Mouse (Mus musculus): Measurements from ENCODE around the gene Pla2g6.

Gene Pla2g6

DNA sequence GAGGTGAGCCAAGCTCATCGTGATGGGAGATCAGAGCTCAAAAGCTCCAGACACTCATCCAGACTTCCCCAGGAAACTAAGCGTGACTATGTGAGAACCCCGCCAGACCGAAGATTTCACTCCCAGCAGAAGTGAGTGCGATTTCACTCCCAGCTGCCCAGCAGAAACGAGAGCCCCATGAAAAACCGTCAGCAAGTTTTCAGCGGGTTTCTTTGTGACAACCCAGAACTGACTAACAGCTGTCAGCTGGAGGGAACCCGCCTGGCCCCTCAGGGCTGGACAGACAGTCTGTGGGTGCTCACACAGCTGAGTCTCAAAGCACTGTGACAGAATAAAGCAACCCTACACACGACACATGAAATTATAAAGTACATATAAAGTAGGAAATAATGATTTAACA, 50.5 kb downstream of the Pla2g6 start:
- DNase-seq (ENCODE audit: low read depth, low spot score) = peak; percentile 11

DNA sequence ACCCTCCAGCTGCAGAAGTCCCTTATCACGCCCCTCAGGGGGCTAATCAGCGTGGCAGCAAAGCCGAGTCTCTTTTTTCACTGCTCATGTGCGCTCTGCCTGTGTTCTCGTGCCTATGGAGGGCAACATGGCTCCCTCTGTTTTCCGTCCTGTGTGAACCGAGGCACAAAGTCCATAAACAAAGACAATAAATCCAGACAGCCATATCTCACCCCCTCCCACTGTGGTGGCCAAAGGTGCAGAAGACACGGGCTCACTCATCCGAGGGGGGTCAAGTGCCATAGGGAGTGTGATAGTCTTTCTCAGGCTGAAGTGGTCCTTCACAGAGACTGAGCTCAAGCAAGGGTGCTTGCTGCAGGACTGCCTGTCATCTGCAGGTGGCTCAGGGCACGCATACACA, 55.2 kb downstream of the Pla2g6 start:
- no peak for DNase-seq (ENCODE audit: low read depth, low spot score)

DNA sequence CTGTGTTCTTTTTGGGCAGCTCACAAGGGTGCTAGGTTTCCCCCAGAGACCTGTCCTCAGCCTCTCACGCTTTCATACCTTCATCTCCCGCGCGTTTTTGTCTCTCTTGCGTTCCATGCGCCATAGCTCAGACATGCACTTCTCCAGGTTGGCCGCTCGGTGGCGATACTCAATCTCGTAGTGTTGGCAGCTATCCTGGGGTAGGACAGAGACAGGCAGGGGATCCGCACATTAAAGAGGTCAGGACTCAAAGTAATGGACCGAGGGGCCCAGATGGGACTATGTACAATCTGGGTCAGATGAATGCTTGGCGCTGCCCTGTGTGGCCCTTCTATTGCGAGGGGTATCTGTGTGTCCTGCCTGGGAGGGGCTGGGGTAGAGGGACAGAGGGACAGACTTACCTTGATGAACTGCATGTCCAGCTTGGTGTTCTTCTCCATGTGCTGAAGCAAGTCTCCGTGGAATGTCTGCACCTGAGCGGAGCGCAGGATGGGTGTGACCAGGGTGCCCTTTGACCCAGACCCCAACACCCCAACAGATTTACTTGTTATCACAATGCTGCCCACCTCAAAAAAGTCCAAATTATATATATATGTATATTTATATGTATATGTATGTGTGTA, 57.0 kb downstream of the Pla2g6 start:
- peak; percentile 62 for DNase-seq (ENCODE audit: low read depth, low spot score)

DNA sequence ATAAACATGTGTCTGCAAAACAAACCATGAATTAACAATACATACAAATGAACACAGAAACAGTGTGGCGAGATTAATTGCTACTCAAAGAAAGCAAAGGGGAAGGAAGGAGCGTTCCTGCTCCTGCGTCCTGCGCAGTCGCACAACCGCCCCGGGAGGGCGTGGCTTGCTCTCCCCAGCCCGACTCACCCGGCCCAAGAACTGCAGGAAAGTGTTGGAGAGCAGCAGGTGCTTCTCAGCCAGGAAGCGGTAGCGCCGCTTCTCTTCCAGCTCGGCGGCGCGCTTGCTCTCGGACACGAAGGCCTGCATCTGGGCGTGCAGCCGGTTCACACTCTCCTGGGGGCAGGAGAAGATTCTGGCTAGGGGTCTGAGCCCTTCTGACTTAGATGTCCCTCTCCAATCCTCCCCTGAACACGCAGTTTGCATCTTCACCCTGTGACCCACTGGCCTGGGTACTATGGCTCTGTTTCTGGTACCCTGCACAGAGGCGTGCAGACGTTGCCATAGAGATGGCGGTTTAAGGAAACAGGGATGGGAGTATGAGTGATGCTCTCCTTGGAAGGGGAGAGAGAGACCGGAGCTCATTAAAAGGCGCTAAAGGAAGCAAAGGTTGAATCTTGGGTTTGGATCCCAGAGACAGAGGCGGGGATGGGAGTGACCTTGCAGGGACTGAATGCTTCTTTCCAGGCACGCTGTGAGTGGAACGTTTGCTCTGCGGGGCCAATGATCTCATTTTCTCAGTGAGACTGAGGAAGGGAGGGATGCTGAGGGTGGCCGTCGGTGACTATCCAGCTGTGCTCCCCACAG, 57.7 kb downstream of the Pla2g6 start:
- DNase-seq (ENCODE audit: low read depth, low spot score) = peak; percentile 74

DNA sequence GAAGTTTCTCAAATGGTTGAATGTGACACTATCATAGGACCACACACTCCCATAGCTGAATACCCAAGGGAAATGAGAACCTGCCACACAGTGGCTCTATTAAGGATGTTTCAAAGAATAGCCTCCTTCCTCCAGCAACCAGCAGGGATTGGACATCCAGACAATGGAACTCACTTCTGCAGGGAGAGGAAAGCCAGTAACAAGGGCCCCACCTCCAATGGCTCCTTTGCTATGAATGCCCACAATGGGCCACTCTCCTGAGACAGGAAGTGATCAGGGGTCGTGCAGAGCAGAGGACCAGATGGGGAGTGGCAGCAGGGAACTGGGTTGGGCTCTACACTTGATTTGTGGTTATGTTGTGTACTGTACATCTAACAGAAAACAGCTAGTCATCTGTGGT, 59.7 kb downstream of the Pla2g6 start:
- DNase-seq (ENCODE audit: low read depth, low spot score) = no peak

DNA sequence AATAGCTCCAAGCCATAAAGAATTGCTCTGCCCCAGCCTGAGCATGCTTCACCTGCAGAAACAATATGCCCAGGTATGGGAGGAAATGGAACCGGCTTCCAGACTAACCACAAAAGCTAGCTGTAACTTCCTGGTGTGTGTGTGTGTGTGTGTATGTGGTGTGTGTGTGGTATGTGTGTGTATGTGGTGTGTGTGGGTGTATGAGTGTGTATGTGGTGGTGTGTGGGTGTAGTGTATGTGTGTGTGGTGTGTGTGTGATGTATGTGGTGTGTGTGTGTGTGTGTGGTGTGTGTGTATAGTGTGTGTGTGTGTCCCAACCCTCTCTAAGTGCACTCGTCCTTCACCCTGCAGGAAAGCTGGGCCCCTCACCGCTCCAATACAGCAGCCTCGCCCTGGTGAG, 62.8 kb downstream of the Pla2g6 start:
- DNase-seq (ENCODE audit: low read depth, low spot score) = no peak

DNA sequence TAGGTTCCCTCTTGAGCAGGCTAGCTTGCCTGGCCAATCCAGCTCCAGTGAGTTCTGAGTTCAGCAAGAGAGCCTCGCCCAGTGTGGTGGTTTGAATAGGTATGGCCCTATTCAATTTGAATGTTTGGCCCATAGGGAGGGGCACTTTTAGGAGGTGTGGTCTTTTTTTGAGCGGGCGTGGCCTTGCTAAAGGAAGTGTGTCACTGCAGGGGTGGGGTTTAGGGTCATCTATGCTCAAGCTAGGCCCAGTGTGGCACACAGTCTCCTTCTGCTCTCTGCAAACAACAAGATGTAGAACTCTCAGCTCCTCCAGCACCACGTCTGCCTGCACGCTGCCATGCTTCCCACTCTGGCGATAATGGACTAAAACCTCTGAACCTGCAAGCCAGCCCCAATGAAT, 64.5 kb downstream of the Pla2g6 start:
- DNase-seq (ENCODE audit: low read depth, low spot score) = no peak

DNA sequence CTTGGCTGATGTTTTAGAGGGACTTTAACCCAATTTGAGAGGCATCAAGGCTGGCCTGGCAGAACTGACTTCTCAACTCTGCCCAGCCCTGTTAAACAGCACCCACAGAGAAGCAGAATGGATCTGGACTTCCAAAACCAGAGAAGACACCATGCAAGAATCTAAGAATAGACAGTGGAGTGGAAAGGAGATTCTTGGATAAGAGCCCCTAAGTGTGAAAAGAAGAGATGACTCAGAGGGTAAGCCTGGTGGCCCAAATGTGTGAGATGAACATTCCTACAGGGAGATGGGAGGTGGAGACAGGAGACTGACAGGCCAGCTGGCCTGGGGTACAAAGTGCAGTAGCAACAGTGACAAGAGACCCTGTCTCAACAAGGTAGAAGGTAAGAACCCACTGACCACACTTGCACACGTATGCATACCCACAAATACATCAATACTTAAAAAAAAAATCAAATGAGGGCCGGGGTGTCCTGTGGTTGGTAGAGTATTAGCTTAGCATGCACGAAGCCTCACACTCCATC, 65.3 kb downstream of the Pla2g6 start:
- DNase-seq (ENCODE audit: low read depth, low spot score) = peak; percentile 39

DNA sequence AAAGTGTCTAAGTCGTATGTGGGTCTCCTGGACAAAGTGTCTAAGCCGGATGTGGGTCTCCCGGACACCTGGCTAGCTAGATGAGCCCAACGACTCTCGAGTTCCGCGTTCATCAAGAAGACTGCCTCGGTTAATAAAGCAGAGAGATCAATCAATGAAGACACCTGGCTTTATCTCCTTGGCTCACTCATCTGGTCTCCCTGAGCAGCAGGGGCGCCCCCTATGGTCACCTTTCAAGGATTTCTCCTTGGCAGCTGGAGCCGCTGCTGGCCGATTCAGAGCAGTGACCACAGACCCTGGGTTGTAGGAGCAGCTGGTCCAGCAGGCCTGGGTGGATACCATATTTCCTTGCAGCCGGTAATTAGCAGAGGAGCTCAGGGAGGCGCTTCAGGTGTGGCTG, 65.8 kb downstream of the Pla2g6 start:
- peak; percentile 35 for DNase-seq (ENCODE audit: low read depth, low spot score)

DNA sequence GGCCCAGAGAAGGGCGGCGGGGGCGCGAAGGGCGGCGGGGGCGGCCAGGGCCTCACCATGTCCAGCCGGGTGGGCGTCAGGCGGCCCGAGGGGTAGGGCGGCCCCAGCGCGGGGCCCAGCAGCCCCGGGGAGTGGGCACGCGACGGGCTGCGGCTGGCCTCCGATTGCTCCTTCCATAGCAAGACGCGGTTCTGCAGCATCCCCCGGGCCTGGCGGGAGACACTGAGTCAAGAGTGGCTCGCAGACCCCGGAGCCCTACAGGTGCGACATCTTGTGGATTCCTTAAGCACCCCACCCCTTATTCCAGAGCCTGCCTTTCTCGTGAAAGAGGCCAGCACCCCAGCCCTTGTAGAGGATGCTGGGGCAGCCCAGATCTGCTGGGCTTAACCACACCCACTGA, 66.4 kb downstream of the Pla2g6 start:
- no peak for DNase-seq (ENCODE audit: low read depth, low spot score)

DNA sequence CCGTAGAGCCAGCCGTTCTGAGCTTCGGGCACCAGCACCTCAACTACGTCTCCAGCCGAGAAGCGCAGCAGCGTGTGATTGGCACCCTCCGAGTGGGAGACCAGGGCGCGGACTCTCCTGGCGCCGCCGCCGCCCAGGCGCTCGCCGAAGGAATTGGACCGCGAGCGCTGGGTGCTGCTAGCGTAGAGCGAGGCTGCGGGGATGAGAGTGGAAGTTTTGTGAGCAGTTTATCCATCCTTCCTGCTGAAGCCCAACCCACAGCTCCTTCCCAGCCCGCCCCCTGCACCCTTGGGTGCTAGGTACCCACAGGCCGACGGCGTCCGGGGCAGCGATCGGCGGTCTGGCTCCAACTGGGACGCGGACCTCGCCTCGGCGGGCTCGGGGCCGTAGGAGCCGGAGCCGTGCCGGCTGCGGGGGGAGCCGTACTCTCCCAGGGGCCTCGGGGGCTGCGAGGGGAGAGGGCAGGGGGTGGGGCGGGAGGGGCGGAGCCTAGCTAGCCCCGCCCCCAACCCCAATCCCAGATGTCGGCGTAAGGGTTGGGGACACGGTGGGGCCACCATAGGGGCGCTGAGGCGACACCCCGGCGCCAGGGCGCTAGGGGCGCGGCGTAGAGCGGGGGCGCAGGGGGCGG, 67.0 kb downstream of the Pla2g6 start:
- DNase-seq (ENCODE audit: low read depth, low spot score) = peak; percentile 75

DNA sequence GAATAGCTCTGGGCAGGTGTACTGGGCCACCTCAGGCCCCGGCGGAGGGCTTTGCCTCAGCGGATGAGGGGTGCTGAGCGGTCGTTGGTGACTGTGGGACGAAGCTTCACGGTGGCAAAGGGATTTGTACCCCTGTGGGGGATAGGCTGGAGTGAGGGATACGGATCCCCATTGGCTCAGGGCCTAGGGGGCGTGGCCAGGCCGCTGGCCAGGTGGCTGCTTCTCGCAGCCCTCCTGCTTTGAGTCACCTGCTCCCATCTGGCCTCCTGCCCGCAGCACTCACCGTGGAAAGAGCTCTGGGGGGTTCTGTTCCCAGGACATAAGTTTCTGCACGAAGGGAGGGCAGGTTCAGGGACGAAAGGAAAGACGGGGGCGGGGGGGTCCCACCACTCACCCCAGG, 69.7 kb downstream of the Pla2g6 start:
- no peak for DNase-seq (ENCODE audit: low read depth, low spot score)

DNA sequence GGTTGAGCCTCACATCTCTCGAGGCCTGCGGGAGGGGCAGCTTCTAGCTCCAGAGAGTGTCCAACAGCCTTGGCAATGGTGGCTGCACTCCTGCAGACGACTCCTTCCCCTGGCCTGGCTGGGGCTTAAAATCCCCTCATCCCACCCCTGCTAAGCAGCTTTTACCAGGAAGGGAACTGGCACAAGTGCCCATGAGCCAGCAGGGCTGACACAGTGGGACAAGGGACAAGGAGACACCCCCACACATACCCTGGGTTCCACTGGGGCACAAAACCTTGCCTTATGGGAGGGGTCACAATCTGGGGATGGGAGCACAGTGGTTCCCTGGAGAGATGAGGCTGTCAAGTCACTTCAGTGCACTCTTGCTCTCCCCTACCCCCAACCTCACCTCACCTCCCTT, 73.5 kb downstream of the Pla2g6 start, which contains the start of gene Slc16a8:
Gene Slc16a8 (minus strand): TSS at position 101 of the 400 bp plus-strand sequence.
- no peak for DNase-seq (ENCODE audit: low read depth, low spot score)

DNA sequence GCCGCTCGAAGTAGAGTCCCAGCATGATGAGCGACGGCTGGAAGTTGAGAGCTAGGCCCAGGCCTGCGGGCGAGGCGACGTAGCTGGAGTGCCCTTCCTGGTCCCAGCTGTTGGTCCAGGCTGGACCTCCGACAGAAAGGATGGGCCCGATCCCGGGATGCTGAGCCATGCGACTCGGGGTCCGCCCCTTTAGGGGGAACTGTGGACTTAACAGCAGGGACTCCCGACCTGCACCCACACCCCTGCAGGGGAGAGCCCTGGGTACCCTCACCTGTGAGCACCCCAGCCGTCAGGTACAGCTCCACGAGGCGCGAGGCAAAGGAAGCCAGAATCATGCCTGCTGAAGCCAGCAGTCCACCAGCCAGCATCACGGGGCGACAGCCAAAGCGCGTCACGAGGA, 75.6 kb downstream of the Pla2g6 start:
- DNase-seq (ENCODE audit: low read depth, low spot score) = no peak

DNA sequence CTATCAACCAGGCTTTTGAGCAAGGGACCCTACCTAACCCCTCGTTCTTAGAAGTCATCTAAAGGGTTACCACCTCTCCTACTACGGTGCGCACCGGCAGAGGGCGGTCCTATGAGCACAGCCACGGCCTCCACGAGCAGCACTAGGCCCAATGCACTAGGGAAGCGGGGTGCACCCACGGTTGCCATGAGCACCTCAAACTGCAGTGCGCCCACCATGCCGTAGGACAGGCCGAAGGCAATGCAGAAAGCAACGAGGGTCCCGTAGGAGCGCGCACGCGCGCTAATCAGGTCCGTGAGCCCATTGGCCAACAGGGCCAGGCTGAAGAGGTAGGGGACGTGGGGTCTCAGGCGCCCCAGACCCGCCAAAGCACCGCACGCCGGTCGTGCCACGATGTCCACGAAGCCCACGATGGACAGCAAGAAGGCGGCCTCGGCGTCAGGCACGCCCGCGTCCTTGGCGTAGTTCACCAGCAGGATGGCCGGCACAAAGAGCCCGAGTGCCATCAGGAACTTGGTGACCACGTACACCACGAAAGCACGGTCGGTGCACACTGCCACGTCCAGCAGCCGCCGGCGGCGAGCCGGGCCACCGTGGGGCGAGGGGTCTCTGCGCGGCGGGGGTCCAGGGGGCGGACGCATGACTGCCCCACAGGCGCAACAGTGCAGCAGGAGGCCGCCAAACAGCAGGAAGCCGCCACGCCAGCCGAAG, 76.3 kb downstream of the Pla2g6 start:
- peak; percentile 59 for DNase-seq (ENCODE audit: low read depth, low spot score)

DNA sequence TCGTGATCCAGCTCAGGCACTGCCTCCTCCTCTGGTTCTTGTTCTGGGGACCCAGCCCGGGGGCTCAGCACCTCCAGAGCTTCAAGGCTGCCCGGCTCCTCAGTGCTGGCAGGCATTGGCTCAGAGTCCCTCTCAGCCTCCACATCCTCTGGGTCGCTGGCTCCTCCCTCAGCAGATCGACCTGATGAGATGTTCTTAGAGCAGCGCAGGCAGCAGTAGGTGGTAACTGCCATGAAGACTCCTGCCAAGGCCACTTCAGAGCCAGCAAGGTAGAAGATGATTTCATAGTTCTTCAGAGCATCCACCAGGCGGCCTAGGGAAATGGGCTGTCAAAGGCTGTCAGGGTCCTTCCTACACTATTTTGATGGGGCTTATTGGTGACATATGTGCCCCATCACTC, 77.0 kb downstream of the Pla2g6 start:
- DNase-seq (ENCODE audit: low read depth, low spot score) = peak; percentile 74

DNA sequence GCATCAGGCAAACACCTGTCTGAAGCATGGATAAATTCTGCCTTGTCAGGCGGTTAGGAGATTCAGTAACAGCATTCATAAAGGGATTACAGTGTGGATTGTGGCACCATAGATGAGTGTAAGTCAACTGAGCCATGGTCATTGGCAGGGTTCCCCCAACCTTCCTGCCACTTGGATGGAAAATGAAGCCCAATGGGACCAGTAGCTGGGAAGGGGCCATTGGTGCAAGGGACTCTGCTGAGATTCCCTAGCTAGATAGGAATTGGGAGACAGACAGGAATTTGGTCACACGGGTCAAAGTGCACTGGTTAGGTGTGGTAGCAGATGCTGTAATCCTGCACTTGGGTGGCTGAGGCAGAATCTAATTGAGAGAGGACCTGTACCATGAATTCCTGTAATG, 78.0 kb downstream of the Pla2g6 start:
- no peak for DNase-seq (ENCODE audit: low read depth, low spot score)

DNA sequence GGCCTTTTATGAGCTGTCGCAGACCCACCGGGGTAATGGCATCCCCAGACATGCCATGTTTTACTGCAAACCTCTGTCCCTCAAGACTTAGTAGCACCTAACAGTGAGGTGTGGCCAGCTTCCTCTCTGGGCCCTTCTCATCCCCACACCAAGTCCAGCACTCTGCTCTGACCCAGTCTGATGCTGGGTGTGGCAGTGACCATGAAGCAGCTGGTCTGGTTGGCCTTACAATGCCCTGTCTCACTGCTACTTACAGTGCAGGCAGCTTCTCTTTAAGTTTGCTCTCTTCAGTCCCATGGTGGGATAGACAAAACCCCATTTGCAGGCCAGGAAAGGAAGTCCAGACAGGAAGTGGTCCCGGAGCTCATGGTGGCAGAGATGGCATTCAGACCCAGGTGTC, 82.9 kb downstream of the Pla2g6 start:
- no peak for DNase-seq (ENCODE audit: low read depth, low spot score)

DNA sequence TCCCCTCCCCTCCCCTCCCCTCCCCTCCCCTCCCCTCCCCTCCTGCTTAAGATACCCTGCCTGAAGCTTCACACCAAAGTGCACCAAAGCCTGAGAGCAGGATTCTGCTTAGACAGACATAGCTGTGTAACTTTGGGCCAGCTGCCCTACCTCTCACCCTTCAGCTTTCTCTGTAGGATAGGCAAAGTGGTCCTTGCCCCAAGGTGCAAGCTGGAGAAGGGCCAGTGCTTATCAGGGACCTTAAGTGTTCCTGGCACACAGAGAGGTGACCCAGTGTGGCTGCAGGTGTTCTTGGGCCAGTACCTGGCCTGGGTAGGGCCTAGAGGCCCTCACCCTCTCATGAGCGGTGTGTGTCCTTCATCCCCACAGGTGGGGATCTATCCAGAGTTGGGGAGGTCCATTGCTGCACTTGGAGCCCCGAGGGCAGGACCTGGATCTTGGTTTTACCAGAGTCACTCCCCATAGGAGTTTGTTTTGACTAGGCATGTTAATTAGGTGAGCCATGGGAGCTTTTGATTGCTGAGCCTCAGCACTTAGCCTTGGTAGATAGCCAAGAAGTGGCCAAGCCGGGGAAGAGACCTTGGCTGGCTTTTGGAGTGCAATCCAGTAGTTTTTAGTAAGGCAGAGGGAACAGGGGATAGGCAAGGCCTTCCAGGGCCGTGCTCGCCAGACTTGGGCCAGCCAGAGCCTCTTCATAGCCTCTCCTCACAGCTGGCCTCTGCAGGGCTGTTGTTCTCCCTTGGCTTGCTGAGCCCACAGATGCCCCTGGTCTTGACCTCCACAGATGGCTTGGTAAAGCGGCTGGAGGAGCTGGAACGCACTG, 83.9 kb downstream of the Pla2g6 start:
- no peak for DNase-seq (ENCODE audit: low read depth, low spot score)

DNA sequence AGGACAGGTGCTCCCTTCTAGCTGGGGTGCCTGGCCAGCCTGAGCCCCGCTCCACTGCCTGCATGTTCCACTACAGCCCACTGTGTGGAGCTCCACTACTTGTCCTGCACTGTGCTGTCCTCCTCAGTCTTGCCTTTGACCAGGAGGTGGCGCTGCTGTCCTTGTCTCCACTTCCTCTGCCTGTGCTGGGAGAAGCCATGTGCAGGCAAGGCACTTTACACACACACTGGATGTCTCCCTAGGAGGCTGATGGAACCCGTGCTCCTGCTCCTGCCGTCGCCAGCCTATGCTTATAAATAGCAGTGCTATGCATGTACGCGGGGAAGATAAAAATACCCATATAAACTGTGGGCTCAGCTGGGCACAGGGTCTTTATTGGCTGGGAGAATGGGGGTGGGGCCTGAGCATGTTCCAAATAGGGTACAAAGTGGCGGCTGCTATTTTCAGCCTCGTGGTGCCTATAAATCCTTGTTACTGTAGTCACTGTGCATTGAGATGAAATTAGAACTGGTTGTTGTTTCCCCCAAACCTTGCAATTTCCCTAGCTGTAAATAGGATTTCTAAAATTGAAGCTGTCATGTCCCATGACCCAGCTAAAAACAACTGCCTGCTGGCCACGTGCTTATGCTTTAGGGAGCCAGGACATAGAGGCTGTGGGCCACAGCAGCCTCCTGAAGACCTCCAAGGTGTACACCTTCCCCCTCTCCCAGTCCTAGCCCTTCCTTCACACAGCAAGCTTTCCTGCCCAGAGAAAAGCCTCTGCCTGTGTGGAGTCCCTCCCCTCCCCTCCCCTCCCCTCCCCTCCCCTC, 84.8 kb downstream of the Pla2g6 start:
- DNase-seq (ENCODE audit: low read depth, low spot score) = peak; percentile 99
